Mouse (Mus musculus) liver, embryonic 11.5 days (tissue): ENCODE measurements around the gene Tspan11. TPM values are rescaled to one million over a fixed set of nuclear protein-coding genes. Genes with fewer than 3 reads are reported as not detected.
A peak's percentile ranks its signal among the peaks of the same experiment; 100 is the strongest.

Experiments
- ATAC-seq: fragments of 200-750 bp; cut with Nextera tagmentation; replicated peaks from 2 replicates; pipeline ENCODE4 v1.8.0; 2017; ENCODE audit warnings: moderate number of reproducible peaks, mild to moderate bottlenecking, moderate TSS enrichment, moderate library complexity; ENCODE audit not compliant: low FRiP score
- DNase-seq: peaks from one replicate; pipeline ENCODE4 v3.0.0-alpha.2; 2017; ENCODE audit warnings: low spot score
- H3K27ac ChIP-seq: fragments of 300-500 bp; sonication (generic); 2 replicates; pipeline ENCODE4 v1.5.1; 2014; ENCODE audit warnings: mild to moderate bottlenecking, low read depth, low read length, control low read depth
- H3K27me3 ChIP-seq: fragments of 300-500 bp; sonication (generic); replicated peaks from 2 replicates; pipeline ENCODE4 v1.6.1; 2014; ENCODE audit warnings: low read length, mixed read lengths; ENCODE audit not compliant: control insufficient read depth, insufficient read depth
- H3K36me3 ChIP-seq: fragments of 300-500 bp; sonication (generic); 2 replicates; pipeline ENCODE4 v1.6.1; 2014; ENCODE audit warnings: mild to moderate bottlenecking, low read length, moderate library complexity, mixed read lengths; ENCODE audit not compliant: control insufficient read depth, insufficient read depth
- H3K4me1 ChIP-seq: fragments of 300-500 bp; sonication (generic); replicated peaks from 2 replicates; pipeline ENCODE4 v1.6.1; 2014; ENCODE audit warnings: low read length, mixed read lengths; ENCODE audit not compliant: control insufficient read depth, insufficient read depth
- H3K4me2 ChIP-seq: fragments of 300-500 bp; sonication (generic); 2 replicates; pipeline ENCODE4 v1.6.1; 2014; ENCODE audit warnings: mild to moderate bottlenecking, control low read depth, moderate library complexity
- H3K4me3 ChIP-seq: fragments of 300-500 bp; sonication (generic); 2 replicates; pipeline ENCODE4 v1.5.1; 2014; ENCODE audit warnings: low read depth, low read length, control low read depth
- H3K9ac ChIP-seq: fragments of 300-500 bp; sonication (generic); 2 replicates; pipeline ENCODE4 v1.6.1; 2014; ENCODE audit warnings: low read depth, low read length, control low read depth
- H3K9me3 ChIP-seq: fragments of 300-500 bp; sonication (generic); 2 replicates; pipeline ENCODE4 v1.6.1; 2016; ENCODE audit warnings: low read length, inconsistent platforms, mixed read lengths; ENCODE audit not compliant: control insufficient read depth
- WGBS: fragments of 180-500 bp; shearing (Covaris S2); extraction: QIAGEN DNeasy Blood & Tissue Kit; methylation state at CpG from one replicate; pipeline ENCODE4 v1.1.7; 2014; 5-methylcytosine and 5-hydroxymethylcytosine counted together
- polyA plus RNA-seq: library from polyadenylated mRNA; unstranded; fragments of >200 nt; fragmentation: Nextera tagmentation; extraction: Ambion mirVana; gene quantifications from 2 replicates; pipeline ENCODE4 v1.2.1, GENCODE M21; 2014

Tspan11 gene
- polyA plus RNA-seq, 1 experiment from 2014 or later, result 1.7 TPM

DNA sequence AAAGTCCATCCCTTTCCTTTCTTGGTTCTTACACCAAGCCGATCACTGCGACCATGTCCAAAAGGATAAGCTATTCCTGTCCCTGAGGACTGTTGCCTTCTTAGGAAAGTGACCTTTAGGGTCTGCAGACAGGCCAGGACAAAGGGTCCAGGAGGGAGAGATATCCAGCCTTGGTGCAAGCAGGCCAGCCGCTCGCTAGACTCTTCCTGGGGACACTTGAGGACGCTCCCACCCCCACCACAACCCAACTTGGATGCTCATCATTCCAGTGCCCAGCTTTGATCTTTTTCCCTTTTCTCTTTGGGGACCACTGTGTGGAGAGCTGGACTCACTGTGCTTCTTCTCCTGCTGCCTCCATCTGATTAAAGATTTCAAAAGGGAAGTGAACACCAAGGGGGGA is 41.3 kb downstream of the Tspan11 start:
- Histone ChIP-seq H3K27ac (no peak overlapping the region), H3K9ac (no peak overlapping the region), H3K4me2 (no peak overlapping the region), H3K27me3 (no peaks in the 10 kb centered on the region), H3K4me3 (no peak overlapping the region), H3K4me1 (no peaks in the 10 kb centered on the region; the same call in 1 of the 2 replicates), H3K36me3 (no peaks in the 10 kb centered on the region), H3K9me3 (no peaks in the 10 kb centered on the region)
- DNase-seq (no peak), ATAC-seq (no peak)
- WGBS, result 74% methylated on average over 5 of the region's 5 CpGs

DNA sequence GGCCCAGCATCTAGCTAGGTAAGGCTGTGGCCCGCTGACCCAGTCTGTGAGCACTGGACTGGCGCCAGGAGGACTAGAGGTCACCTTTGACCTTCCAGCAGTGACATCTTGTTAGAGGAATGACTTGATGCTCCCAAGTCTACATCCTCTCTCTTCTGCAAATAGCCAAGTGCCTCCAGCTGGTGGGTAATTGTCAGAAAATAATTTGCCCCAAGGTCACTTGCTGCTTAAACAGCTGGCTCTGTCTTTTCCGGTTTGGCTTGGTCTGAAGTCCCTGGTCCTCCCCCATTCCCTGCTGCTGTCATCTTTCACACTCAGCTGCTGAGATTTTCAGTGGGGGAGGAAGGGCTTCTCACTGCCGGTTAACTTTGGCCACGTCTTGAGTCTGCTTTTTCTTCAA is 45.3 kb downstream of the Tspan11 start:
- no peak for ATAC-seq

DNA sequence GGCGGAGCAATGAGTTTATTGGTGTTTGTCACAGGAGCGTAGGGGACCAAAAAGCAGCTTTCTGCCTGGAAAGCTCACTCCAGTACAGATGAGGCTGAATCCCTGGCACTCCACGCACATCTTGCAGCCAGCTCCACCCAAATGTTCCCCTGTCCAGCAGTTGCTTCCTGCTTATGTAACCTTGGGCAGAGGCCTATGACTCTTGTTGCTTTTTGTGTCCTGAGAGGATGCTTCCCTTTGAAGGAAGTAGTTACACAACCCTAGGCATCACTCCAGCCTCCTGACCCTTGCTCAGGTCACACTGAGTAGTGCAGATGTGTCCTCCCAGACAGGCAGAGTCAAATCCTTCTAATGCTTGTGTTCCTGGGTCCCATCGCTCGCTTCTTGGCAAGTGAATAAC is 46.5 kb downstream of the Tspan11 start:
- Histone ChIP-seq H3K27ac (no peak overlapping the region), H3K9me3 (0 out of 2 replicates have a peak, but pooled peaks cover 3% of the 10 kb centered on the region), H3K9ac (no peak overlapping the region), H3K36me3 (no peaks in the 10 kb centered on the region), H3K4me3 (no peak overlapping the region), H3K27me3 (no peaks in the 10 kb centered on the region), H3K4me1 (no peaks in the 10 kb centered on the region; the same call in 1 of the 2 replicates), H3K4me2 (no peak overlapping the region)
- DNase-seq (no peak), ATAC-seq (no peak)
- WGBS, result 86% methylated on average over 5 of the region's 5 CpGs

More for the DNA sequence above, 45.3 kb downstream of the Tspan11 start:
- Histone ChIP-seq H3K4me1 (no peaks in the 10 kb centered on the region; the same call in 1 of the 2 replicates), H3K27me3 (no peaks in the 10 kb centered on the region), H3K27ac (no peak overlapping the region), H3K9ac (no peak overlapping the region), H3K9me3 (0 out of 2 replicates have a peak, but pooled peaks cover 3% of the 10 kb centered on the region), H3K4me2 (no peak overlapping the region), H3K4me3 (no peak overlapping the region), H3K36me3 (no peaks in the 10 kb centered on the region)
- WGBS, result 59% methylated on average over 5 of the region's 5 CpGs
- no peak for DNase-seq

- Histone ChIP-seq H3K9me3 (0 out of 2 replicates have a peak, but pooled peaks cover 3% of the 10 kb centered on the region), H3K27me3 (no peaks in the 10 kb centered on the region; the same call in 1 of the 2 replicates)
- 58% methylated on average over 3 of the region's 3 CpGs for WGBS
Measured at GRCm38 (mm10) chr6:127935105-127935504, 47.7 kb downstream of the Tspan11 start.

DNA sequence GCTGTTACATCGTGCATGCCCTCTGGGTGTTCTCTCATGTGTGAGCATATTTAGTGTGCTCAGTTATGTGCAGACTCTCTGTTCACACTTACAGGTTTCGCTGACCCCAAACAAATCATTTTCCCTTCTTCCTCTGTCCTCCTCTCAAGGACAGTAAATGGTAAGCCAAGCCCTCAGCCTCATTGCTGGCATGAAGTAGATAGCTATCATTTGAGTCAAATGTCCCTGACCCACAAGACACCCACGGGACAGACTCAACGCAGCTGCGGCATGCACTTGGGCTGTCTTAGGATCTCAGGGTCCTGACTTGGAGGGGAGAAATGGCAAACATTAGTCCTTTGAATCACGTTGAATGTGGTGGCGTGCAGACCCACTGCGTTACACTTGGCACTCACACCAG is 55.0 kb downstream of the Tspan11 start:
- ATAC-seq (no peak), DNase-seq (no peak)
- no peaks in the 10 kb centered on the region; the same call in 1 of the 2 replicates for H3K27me3 ChIP-seq
- H3K4me2 ChIP-seq, result no peak overlapping the region
- H3K36me3 ChIP-seq, result no peaks in the 10 kb centered on the region
- no peaks in the 10 kb centered on the region for H3K4me1 ChIP-seq
- no peak overlapping the region for H3K9ac ChIP-seq
- WGBS, result 82% methylated on average over 8 of the region's 8 CpGs
- no peak overlapping the region for H3K27ac ChIP-seq
- H3K4me3 ChIP-seq, result no peak overlapping the region
- no peaks in the 10 kb centered on the region for H3K9me3 ChIP-seq

More at GRCm38 (mm10) chr6:127935105-127935504, 47.7 kb downstream of the Tspan11 start:
- DNase-seq (no peak), ATAC-seq (no peak)
- H3K4me2 ChIP-seq, result no peak overlapping the region
- no peak overlapping the region for H3K27ac ChIP-seq
- H3K36me3 ChIP-seq, result no peaks in the 10 kb centered on the region
- no peak overlapping the region for H3K9ac ChIP-seq
- H3K4me3 ChIP-seq, result no peak overlapping the region
- H3K4me1 ChIP-seq, result no peaks in the 10 kb centered on the region; the same call in 1 of the 2 replicates

DNA sequence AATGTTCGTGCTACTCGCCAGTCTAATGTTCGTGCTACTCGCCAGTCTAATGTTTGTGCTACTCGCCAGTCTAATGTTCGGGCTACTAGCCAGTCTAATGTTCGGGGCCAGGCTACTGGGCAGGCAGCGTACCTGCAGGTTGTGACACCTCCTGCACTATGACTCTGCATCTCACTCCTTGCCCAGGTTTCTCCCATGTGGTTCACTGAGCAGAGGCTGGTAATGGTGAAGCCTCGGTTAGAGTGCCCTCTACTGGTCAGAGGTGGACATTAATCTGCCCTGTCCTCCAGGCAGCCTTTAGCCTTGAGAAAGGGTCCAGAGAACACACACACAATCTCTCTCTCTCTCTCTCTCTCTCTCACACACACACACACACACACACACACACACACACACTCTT is 58.3 kb downstream of the Tspan11 start:
- 59% methylated on average over 9 of the region's 9 CpGs for WGBS
- no peak overlapping the region for H3K4me2 ChIP-seq
- H3K36me3 ChIP-seq, result no peaks in the 10 kb centered on the region
- H3K4me3 ChIP-seq, result no peak overlapping the region
- H3K9ac ChIP-seq, result no peak overlapping the region
- DNase-seq (peak; percentile 39), ATAC-seq (no peak; the same call in 1 of the 2 replicates)
- no peak overlapping the region for H3K27ac ChIP-seq
- H3K4me1 ChIP-seq, result no peaks in the 10 kb centered on the region
- H3K27me3 ChIP-seq, result no peaks in the 10 kb centered on the region
- no peaks in the 10 kb centered on the region for H3K9me3 ChIP-seq

GRCm38 (mm10) chr6:127948656-127949055 is 61.3 kb downstream of the Tspan11 start:
- ATAC-seq (no peak), DNase-seq (no peak)
- Histone ChIP-seq H3K27me3 (no peaks in the 10 kb centered on the region), H3K4me1 (no peaks in the 10 kb centered on the region), H3K9ac (no peak overlapping the region), H3K4me3 (no peak overlapping the region), H3K4me2 (no peak overlapping the region), H3K27ac (no peak overlapping the region), H3K9me3 (no peaks in the 10 kb centered on the region), H3K36me3 (no peaks in the 10 kb centered on the region)
- 71% methylated on average over 9 of the region's 9 CpGs for WGBS

DNA sequence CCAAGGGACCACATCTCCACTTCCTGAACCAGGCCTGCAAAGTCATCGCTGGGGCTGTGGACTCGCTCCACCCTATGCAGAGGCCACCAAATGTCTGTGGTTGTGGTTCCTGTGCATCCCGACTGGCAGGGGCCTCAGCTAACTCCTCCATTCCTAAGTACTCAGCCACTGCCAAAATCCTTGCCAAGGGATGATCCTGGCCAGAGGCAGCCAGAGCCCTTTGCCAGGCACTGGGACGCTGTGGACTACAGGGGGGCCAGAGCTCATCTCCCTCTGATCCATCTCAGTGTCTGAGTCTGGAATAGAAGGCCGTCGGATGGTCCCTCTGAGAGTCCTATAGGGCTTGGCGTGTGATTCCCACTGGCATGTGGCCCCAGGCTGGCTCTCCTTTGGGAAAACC is 62.5 kb downstream of the Tspan11 start:
- no peak overlapping the region for H3K4me2 ChIP-seq
- no peaks in the 10 kb centered on the region for H3K4me1 ChIP-seq
- no peak overlapping the region for H3K4me3 ChIP-seq
- H3K9me3 ChIP-seq, result no peaks in the 10 kb centered on the region
- no peak overlapping the region for H3K9ac ChIP-seq
- H3K27me3 ChIP-seq, result no peaks in the 10 kb centered on the region
- no peak overlapping the region for H3K27ac ChIP-seq
- no peaks in the 10 kb centered on the region for H3K36me3 ChIP-seq
- 80% methylated on average over 7 of the region's 7 CpGs for WGBS
- DNase-seq (no peak), ATAC-seq (no peak)

DNA sequence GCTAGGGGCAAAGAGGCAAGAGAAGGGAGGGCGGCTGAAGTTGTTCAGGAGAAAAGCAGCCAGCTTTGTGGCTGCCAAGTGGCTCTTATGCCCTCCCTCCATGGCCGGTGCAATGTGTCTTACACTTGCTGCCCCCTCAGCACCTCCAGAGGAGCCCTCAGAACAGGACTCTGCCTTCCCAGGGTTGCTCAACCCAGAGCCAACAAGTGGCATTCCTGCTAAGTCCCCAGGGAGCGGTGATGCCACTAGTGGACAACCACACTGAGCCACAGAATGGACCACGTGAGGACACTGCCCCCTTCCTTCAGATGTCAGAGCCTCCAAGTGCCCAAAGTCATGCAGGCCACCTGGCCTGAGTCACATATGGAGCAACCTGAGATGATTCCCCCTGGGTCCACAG is 65.7 kb downstream of the Tspan11 start:
- no peaks in the 10 kb centered on the region for H3K4me1 ChIP-seq
- H3K27me3 ChIP-seq, result no peaks in the 10 kb centered on the region
- no peak overlapping the region for H3K4me3 ChIP-seq
- DNase-seq, result no peak
- H3K4me2 ChIP-seq, result no peak overlapping the region
- H3K9me3 ChIP-seq, result no peaks in the 10 kb centered on the region
- 80% methylated on average over 4 of the region's 4 CpGs for WGBS
- H3K9ac ChIP-seq, result no peak overlapping the region
- H3K27ac ChIP-seq, result no peak overlapping the region
- no peaks in the 10 kb centered on the region for H3K36me3 ChIP-seq
- no peak for ATAC-seq
